Mouse (Mus musculus) neural tube, embryonic 11.5 days (tissue): ENCODE measurements around the gene Golm1. TPM values are rescaled to one million over a fixed set of nuclear protein-coding genes. Genes with fewer than 3 reads are reported as not detected.

Experiments used
- ATAC-seq: fragments of 200-750 bp; cut with Nextera tagmentation; 2 replicates; pipeline ENCODE4 v1.8.0; 2017; ENCODE audit warnings: moderate number of reproducible peaks, mild to moderate bottlenecking, moderate TSS enrichment, moderate library complexity; ENCODE audit not compliant: insufficient read depth, low FRiP score, low TSS enrichment
- DNase-seq: peaks from one replicate; pipeline ENCODE4 v3.0.0-alpha.2; 2015; ENCODE audit warnings: low spot score
- H3K27ac ChIP-seq: fragments of 300-500 bp; sonication (generic); 2 replicates; pipeline ENCODE4 v1.5.1; 2014; ENCODE audit warnings: low read depth, mild to moderate bottlenecking, low read length
- H3K27me3 ChIP-seq: fragments of 300-500 bp; sonication (generic); 2 replicates; pipeline ENCODE4 v1.6.1; 2014; ENCODE audit warnings: mild to moderate bottlenecking, low read length, mixed read lengths; ENCODE audit not compliant: control insufficient read depth, insufficient read depth
- H3K36me3 ChIP-seq: fragments of 300-500 bp; sonication (generic); 2 replicates; pipeline ENCODE4 v1.6.1; 2014; ENCODE audit warnings: mild to moderate bottlenecking, low read length, moderate library complexity, mixed read lengths; ENCODE audit not compliant: control insufficient read depth, insufficient read depth
- H3K4me1 ChIP-seq: fragments of 300-500 bp; sonication (generic); 2 replicates; pipeline ENCODE4 v1.6.1; 2014; ENCODE audit warnings: low read length, mixed read lengths; ENCODE audit not compliant: control insufficient read depth, insufficient read depth
- H3K4me2 ChIP-seq: fragments of 300-500 bp; sonication (generic); 2 replicates; pipeline ENCODE4 v1.6.1; 2014; ENCODE audit warnings: low read depth, mild to moderate bottlenecking, moderate library complexity
- H3K4me3 ChIP-seq: fragments of 300-500 bp; sonication (generic); 2 replicates; pipeline ENCODE4 v1.5.1; 2014; ENCODE audit warnings: low read depth, low read length
- H3K9ac ChIP-seq: fragments of 300-500 bp; sonication (generic); 2 replicates; pipeline ENCODE4 v1.6.1; 2014; ENCODE audit warnings: mild to moderate bottlenecking, low read length
- H3K9me3 ChIP-seq: fragments of 300-500 bp; sonication (generic); 2 replicates; pipeline ENCODE4 v1.6.1; 2016; ENCODE audit warnings: low read length; ENCODE audit not compliant: control insufficient read depth
- whole genome bisulfite sequencing: fragments of 180-500 bp; shearing (Covaris S2); extraction: QIAGEN DNeasy Blood & Tissue Kit; methylation state at CpG from one replicate; pipeline ENCODE4 v1.1.7; 2014; 5-methylcytosine and 5-hydroxymethylcytosine counted together
- polyA plus RNA-seq: library from polyadenylated mRNA; unstranded; fragments of >200 nt; fragmentation: Nextera tagmentation; extraction: Ambion mirVana; gene quantifications from 2 replicates; pipeline ENCODE4 v1.2.1, GENCODE M21; 2014

Golm1 gene
- polyA plus RNA-seq, 1 experiment from 2014 or later, result 142 TPM

DNA sequence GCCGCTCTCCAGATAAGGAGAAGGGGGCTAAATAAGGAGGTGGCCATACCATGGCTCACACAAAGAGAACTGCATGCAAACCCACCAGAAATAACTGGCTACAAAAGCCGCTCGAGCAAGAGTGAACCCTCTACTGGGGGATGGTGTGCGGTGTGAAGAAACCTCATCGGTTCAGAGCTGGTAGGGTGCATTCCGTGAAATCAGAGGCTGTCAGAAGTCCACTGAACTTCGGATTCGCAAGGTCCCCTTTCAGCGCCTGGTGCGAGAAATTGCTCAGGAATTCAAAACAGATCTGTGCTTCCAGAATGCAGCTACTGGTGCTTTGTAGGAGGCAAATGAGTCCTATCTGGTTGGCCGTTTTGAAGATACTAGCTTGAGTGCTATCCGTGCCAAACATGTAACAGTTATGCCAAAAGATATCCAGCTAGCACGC, 12.7 kb upstream of the Golm1 start:
- no peak for ATAC-seq
- H3K27ac ChIP-seq, result no peak overlapping the region
- 73% methylated on average over 13 of the region's 13 CpGs for WGBS

DNA sequence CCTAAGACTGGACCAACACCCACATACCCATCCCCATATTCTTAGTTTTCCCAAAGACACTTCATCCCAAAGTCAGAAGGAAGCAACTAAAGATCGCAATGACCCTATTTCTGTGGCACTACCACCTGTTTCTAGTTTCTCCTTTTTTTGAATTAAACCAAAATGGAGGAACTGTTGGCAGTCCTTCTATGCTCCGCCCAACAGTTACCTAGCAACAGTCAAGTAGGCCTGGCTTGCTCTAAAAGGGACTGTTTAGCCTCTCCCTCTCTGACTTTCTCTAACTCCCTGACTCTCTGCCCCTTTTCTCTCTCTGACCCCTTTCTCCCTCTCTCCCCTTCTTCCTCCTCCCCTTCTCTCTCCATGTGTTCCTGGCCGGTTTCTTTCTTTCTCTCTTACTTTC, 9.6 kb upstream of the Golm1 start:
- Histone ChIP-seq H3K36me3 (no peaks in the 10 kb centered on the region), H3K9me3 (no peaks in the 10 kb centered on the region), H3K9ac (no peak overlapping the region), H3K4me2 (no peak overlapping the region), H3K4me3 (no peak overlapping the region), H3K27ac (no peak overlapping the region), H3K27me3 (no peaks in the 10 kb centered on the region), H3K4me1 (no peaks in the 10 kb centered on the region)
- ATAC-seq (no peak), DNase-seq (no peak)
- 85% methylated on average over 3 of the region's 3 CpGs for WGBS

More for the DNA sequence above, 12.7 kb upstream of the Golm1 start:
- Histone ChIP-seq H3K4me3 (no peak overlapping the region), H3K36me3 (no peaks in the 10 kb centered on the region), H3K4me1 (no peaks in the 10 kb centered on the region), H3K9me3 (no peaks in the 10 kb centered on the region), H3K27me3 (no peaks in the 10 kb centered on the region), H3K9ac (no peak overlapping the region), H3K4me2 (no peak overlapping the region)
- DNase-seq, result peak; percentile 1

DNA sequence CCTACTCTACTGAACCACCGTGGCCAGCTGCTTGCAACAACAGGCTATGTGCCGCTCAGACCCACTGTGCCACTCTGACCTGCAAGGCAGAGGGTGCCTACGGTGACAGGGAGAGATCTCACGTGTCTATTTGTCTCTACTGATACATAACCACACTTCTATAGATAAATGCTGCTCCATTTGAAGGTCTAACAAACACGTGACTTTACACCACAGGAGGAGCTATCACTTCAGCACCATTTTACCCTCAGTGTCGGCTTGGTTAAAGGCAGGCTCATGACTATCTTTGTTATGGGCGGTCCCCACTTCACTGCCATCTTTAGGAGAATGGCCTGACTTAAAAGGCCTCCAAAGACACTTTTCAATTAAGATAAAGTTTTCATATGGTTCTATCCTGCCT, 7.0 kb upstream of the Golm1 start:
- Histone ChIP-seq H3K9me3 (no peaks in the 10 kb centered on the region), H3K27ac (no peak overlapping the region), H3K4me2 (no peak overlapping the region), H3K9ac (no peak overlapping the region), H3K4me3 (no peak overlapping the region), H3K4me1 (no peaks in the 10 kb centered on the region), H3K27me3 (no peaks in the 10 kb centered on the region), H3K36me3 (no peaks in the 10 kb centered on the region)
- ATAC-seq, result no peak
- DNase-seq, result no peak
- WGBS, result 34% methylated on average over 7 of the region's 7 CpGs

- Histone ChIP-seq H3K27me3 (no peaks in the 10 kb centered on the region), H3K36me3 (no peaks in the 10 kb centered on the region), H3K9me3 (no peaks in the 10 kb centered on the region), H3K4me3 (no peak overlapping the region), H3K9ac (no peak overlapping the region), H3K27ac (no peak overlapping the region), H3K4me1 (no peaks in the 10 kb centered on the region), H3K4me2 (no peak overlapping the region)
- DNase-seq (no peak), ATAC-seq (no peak)
- 69% methylated on average over 4 of the region's 4 CpGs for WGBS
Observed at GRCm38 (mm10) chr13:59679908-59680307, 4.3 kb upstream of the Golm1 start.

GRCm38 (mm10) chr13:59679306-59679705, 3.7 kb upstream of the Golm1 start:
- H3K9me3 ChIP-seq, result no peaks in the 10 kb centered on the region
- no peak overlapping the region for H3K4me2 ChIP-seq
- ATAC-seq (no peak), DNase-seq (no peak)
- H3K4me3 ChIP-seq, result no peak overlapping the region
- H3K4me1 ChIP-seq, result no peaks in the 10 kb centered on the region
- H3K36me3 ChIP-seq, result no peaks in the 10 kb centered on the region
- no peaks in the 10 kb centered on the region for H3K27me3 ChIP-seq
- 59% methylated on average over 4 of the region's 4 CpGs for WGBS
- H3K27ac ChIP-seq, result no peak overlapping the region
- no peak overlapping the region for H3K9ac ChIP-seq

DNA sequence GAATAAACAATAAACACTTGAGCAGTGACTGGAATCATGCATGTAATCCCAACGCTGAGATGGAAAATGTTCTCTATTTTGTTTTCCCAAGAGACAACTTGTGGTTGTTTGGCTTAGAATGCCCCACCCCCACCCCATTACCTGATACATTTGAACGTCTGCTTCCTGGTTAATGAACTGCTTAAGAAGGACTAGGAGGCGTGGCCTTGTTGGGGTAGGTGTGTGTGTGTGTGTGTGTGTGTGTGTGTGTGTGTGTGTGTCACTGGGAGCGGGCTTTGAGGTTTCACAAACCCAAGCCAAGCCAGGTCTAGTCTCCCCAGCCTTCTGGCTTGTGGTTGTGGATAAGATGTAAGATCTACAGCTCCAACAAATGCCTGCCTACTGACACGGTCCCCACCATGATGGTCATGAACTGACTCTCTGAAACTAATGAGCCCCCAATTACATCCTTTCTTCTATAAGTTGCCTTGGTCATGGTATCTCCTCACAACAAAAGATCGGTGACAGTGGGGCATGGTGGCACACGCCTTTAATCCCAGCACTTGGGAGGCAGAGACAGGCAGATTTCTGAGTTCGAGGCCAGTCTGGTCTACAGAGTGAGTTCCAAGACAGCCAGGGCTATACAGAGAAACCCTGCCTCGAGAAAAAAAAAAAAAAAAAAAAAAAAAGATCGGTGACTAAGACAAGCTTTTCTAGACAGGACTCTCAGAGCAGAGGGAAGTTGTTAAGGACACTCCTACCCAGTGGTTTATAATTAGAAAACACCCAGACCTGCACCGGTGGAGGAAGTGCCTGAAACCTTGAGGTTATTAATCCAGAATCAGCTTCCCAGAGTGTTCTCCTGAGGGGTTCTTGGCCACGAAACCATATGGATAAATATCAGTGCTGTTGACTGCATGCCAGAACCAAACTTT, 962 bp upstream of the Golm1 start:
- Histone ChIP-seq H3K36me3 (no peaks in the 10 kb centered on the region), H3K27me3 (no peaks in the 10 kb centered on the region), H3K4me2 (no peak overlapping the region), H3K4me3 (no peak overlapping the region), H3K9ac (no peak overlapping the region), H3K27ac (no peak overlapping the region), H3K4me1 (peaks cover 12% of the 10 kb centered on the region), H3K9me3 (no peaks in the 10 kb centered on the region)
- WGBS, result 87% methylated on average over 11 of the region's 12 CpGs
- DNase-seq, result no peak
- no peak for ATAC-seq

DNA sequence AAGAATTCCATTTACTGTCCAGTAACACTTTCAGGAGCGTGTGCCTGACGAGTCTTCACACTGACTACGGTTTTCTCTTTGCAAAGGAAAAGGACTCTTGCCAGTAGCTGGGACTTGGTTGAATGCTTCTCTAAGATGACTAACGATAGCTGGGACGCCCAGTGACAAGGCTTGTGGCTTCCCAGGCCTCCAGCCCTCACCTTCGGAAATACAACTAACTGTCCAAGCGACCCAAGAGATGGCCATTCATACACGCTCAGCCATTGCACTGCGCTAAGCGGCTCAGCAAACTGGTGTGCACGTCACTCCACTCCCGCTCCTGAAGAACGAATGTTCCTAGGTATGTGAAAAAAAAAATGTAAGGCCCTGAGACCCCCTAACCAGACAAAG, 855 bp downstream of the Golm1 start:
- Histone ChIP-seq H3K9ac (peak overlapping the region; percentile 95), H3K27ac (peak overlapping the region; percentile 92), H3K4me3 (peak overlapping the region; percentile 77), H3K4me1 (peaks cover 12% of the 10 kb centered on the region), H3K27me3 (no peaks in the 10 kb centered on the region), H3K4me2 (peak overlapping the region; percentile 52), H3K36me3 (no peaks in the 10 kb centered on the region), H3K9me3 (no peaks in the 10 kb centered on the region)
- no peak for ATAC-seq
- 0% methylated on average over 13 of the region's 13 CpGs for WGBS
- peak; percentile 70 for DNase-seq

GRCm38 (mm10) chr13:59674215-59674614, 1.4 kb downstream of the Golm1 start:
- WGBS, result 1% methylated on average over 3 of the region's 3 CpGs
- Histone ChIP-seq H3K27ac (peak overlapping the region; percentile 92), H3K4me3 (peak overlapping the region; percentile 77), H3K4me1 (peaks cover 12% of the 10 kb centered on the region), H3K4me2 (peak overlapping the region; percentile 52), H3K27me3 (no peaks in the 10 kb centered on the region), H3K36me3 (no peaks in the 10 kb centered on the region), H3K9me3 (no peaks in the 10 kb centered on the region), H3K9ac (peak overlapping the region; percentile 95)
- ATAC-seq, result peak; percentile 60; the same call in 1 of the 2 replicates
- peak; percentile 58 for DNase-seq

- Histone ChIP-seq H3K36me3 (no peaks in the 10 kb centered on the region), H3K9ac (peak overlapping the region; percentile 95), H3K27ac (peak overlapping the region; percentile 63; the same call in 1 of the 2 replicates), H3K9me3 (no peaks in the 10 kb centered on the region), H3K27me3 (no peaks in the 10 kb centered on the region), H3K4me1 (peaks cover 12% of the 10 kb centered on the region), H3K4me3 (peak overlapping the region; percentile 77), H3K4me2 (peak overlapping the region; percentile 52)
- ATAC-seq (0 out of 2 replicates have a peak, but pooled peaks have one; percentile 11), DNase-seq (peak; percentile 25)
- WGBS, result 37% methylated on average over 7 of the region's 7 CpGs
Observed at GRCm38 (mm10) chr13:59673597-59673996, 2.0 kb downstream of the Golm1 start.
